Mouse (Mus musculus) limb, embryonic 14.5 days (tissue): ENCODE measurements around the gene Ctdnep1. TPM values are rescaled to one million over a fixed set of nuclear protein-coding genes. Genes with fewer than 3 reads are reported as not detected.
A peak's percentile ranks its signal among the peaks of the same experiment; 100 is the strongest.

Experiments used
- ATAC-seq: fragments of 200-750 bp; cut with Nextera tagmentation; 2 replicates; pipeline ENCODE4 v1.8.0; 2017; ENCODE audit warnings: low read depth, moderate number of reproducible peaks, moderate TSS enrichment; ENCODE audit not compliant: low FRiP score
- DNase-seq: peaks from one replicate; pipeline ENCODE4 v3.0.0-alpha.2; 2015; ENCODE audit warnings: low spot score
- H3K27ac ChIP-seq: fragments of 300-500 bp; sonication (generic); replicated peaks from 2 replicates; pipeline ENCODE4 v1.5.1; 2014; ENCODE audit warnings: low read depth, mild to moderate bottlenecking, low read length, moderate library complexity, mixed read lengths
- H3K27me3 ChIP-seq: fragments of 300-500 bp; sonication (generic); 2 replicates; pipeline ENCODE4 v1.6.1; 2014; ENCODE audit warnings: low read length, mixed read lengths; ENCODE audit not compliant: control insufficient read depth, insufficient read depth
- H3K36me3 ChIP-seq: fragments of 300-500 bp; sonication (generic); 2 replicates; pipeline ENCODE4 v1.6.1; 2014; ENCODE audit warnings: mild to moderate bottlenecking, low read length, moderate library complexity, mixed read lengths; ENCODE audit not compliant: control insufficient read depth, insufficient read depth
- H3K4me1 ChIP-seq: fragments of 300-500 bp; sonication (generic); 2 replicates; pipeline ENCODE4 v1.6.1; 2014; ENCODE audit warnings: antibody characterized with exemption, low read length, mixed read lengths; ENCODE audit not compliant: control insufficient read depth, insufficient read depth
- H3K4me2 ChIP-seq: fragments of 300-500 bp; sonication (generic); replicated peaks from 2 replicates; pipeline ENCODE4 v1.6.1; 2014; ENCODE audit warnings: low read depth, mild to moderate bottlenecking, low read length, moderate library complexity; ENCODE audit not compliant: severe bottlenecking
- H3K4me3 ChIP-seq: fragments of 300-500 bp; sonication (generic); replicated peaks from 2 replicates; pipeline ENCODE4 v1.5.1; 2014; ENCODE audit warnings: low read length
- H3K9ac ChIP-seq: fragments of 300-500 bp; sonication (generic); 2 replicates; pipeline ENCODE4 v1.6.1; 2014; ENCODE audit warnings: mild to moderate bottlenecking, low read depth, low read length, moderate library complexity; ENCODE audit not compliant: severe bottlenecking
- H3K9me3 ChIP-seq: fragments of 300-500 bp; sonication (generic); 2 replicates; pipeline ENCODE4 v1.6.1; 2016; ENCODE audit warnings: low read length; ENCODE audit not compliant: control insufficient read depth
- POLR2A ChIP-seq: fragments of 200-500 bp; IDR thresholded peaks from 2 replicates; pipeline ENCODE4 v1.8.0; 2012; ENCODE audit warnings: inconsistent platforms, mild to moderate bottlenecking, moderate library complexity, borderline replicate concordance; ENCODE audit not compliant: insufficient read depth, insufficient read length; ENCODE audit errors: extremely low read depth
- WGBS: fragments of 180-500 bp; shearing (Covaris S2); extraction: QIAGEN DNeasy Blood & Tissue Kit; methylation state at CpG from one replicate; pipeline ENCODE4 v1.1.7; 2014; 5-methylcytosine and 5-hydroxymethylcytosine counted together
- polyA plus RNA-seq, 2 experiments: library from polyadenylated mRNA; depleted of rRNA in 1 of 2; stranded (reverse) in 1 of 2; unstranded in 1 of 2; fragments of >200 nt; fragmentation: Nextera tagmentation in 1 of 2; extraction: Ambion mirVana in 1 of 2; gene quantifications; 2 replicates each; pipeline versions ENCODE4 v1.2.1 to v1.2.3; 2012 to 2014

The Ctdnep1 gene
- polyA plus RNA-seq, 2 experiments, result 38.3 to 117 TPM

DNA sequence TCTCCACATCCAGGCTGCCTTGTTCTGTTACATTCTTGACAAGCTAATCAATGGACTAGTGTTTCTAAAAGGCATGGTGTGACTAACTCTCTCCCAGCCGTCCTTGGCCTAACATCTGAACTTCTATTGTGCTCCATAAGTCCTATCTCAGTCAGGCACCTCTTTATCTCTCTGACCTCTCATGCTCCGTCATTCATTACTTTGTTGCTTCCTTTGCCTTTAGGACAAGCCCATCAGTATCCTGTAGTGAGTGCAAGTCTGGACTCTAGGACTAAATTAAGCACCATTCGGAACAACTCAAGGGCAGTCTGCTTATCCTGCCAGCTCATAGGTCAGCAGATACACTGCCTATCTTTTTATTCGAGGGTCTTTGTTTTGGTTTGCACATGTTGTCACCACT lies 4.7 kb upstream of the Ctdnep1 start:
- Histone ChIP-seq H3K27ac (no peak overlapping the region), H3K4me1 (peaks cover 6% of the 10 kb centered on the region), H3K4me3 (no peak overlapping the region), H3K9ac (no peak overlapping the region), H3K4me2 (no peak overlapping the region), H3K27me3 (no peaks in the 10 kb centered on the region), H3K9me3 (no peaks in the 10 kb centered on the region), H3K36me3 (peaks cover 61% of the 10 kb centered on the region)
- TF ChIP-seq POLR2A, result no peak
- ATAC-seq, result no peak
- no peak for DNase-seq
- WGBS, result 93% methylated on average over 4 of the region's 4 CpGs

- Histone ChIP-seq H3K36me3 (peaks cover 37% of the 10 kb centered on the region), H3K9me3 (no peaks in the 10 kb centered on the region), H3K4me2 (peak overlapping the region; percentile 88), H3K9ac (peak overlapping the region; percentile 96), H3K27ac (peak overlapping the region; percentile 97), H3K4me3 (peak overlapping the region; percentile 99), H3K4me1 (peaks cover 19% of the 10 kb centered on the region), H3K27me3 (no peaks in the 10 kb centered on the region)
- ATAC-seq (no peak), DNase-seq (no peak)
- 3% methylated on average over 16 of the region's 16 CpGs for WGBS
- no peak for TF ChIP-seq POLR2A
Observed at GRCm38 (mm10) chr11:69979827-69980195, 1.1 kb upstream of the Ctdnep1 start.

GRCm38 (mm10) chr11:69980196-69981140 lies 488 bp upstream of the Ctdnep1 start:
- peak overlapping the region; percentile 96 for H3K9ac ChIP-seq
- H3K9me3 ChIP-seq, result no peaks in the 10 kb centered on the region
- peaks cover 19% of the 10 kb centered on the region for H3K4me1 ChIP-seq
- H3K36me3 ChIP-seq, result peaks cover 38% of the 10 kb centered on the region
- ATAC-seq, result peak; percentile 96
- TF ChIP-seq POLR2A, result peak; percentile 90; the same call in 1 of the 2 replicates
- no peaks in the 10 kb centered on the region for H3K27me3 ChIP-seq
- peak overlapping the region; percentile 88 for H3K4me2 ChIP-seq
- H3K27ac ChIP-seq, result peak overlapping the region; percentile 97
- under 1% methylated on average over 37 of the region's 60 CpGs for WGBS
- peak; percentile 97 for DNase-seq
- H3K4me3 ChIP-seq, result peak overlapping the region; percentile 99

GRCm38 (mm10) chr11:69982225-69982624 lies 1.3 kb downstream of the Ctdnep1 start, which contains the start of gene Elp5:
Gene Elp5, minus strand, starts transcription at chr11:69982517.
- no peak for DNase-seq
- peak within 1 kb of the TSS; percentile 99 for H3K4me3 ChIP-seq
- ATAC-seq, result no peak
- H3K4me2 ChIP-seq, result peak within 1 kb of the TSS; percentile 88
- peaks cover 19% of the 10 kb centered on the region for H3K4me1 ChIP-seq
- no peak for TF ChIP-seq POLR2A
- H3K36me3 ChIP-seq, result peaks cover 40% of the 10 kb centered on the region
- H3K9me3 ChIP-seq, result no peaks in the 10 kb centered on the region
- no peaks in the 10 kb centered on the region for H3K27me3 ChIP-seq
- H3K27ac ChIP-seq, result peak within 1 kb of the TSS; percentile 97
- peak within 1 kb of the TSS; percentile 96 for H3K9ac ChIP-seq
- 66% methylated on average over 8 of the region's 8 CpGs for WGBS

DNA sequence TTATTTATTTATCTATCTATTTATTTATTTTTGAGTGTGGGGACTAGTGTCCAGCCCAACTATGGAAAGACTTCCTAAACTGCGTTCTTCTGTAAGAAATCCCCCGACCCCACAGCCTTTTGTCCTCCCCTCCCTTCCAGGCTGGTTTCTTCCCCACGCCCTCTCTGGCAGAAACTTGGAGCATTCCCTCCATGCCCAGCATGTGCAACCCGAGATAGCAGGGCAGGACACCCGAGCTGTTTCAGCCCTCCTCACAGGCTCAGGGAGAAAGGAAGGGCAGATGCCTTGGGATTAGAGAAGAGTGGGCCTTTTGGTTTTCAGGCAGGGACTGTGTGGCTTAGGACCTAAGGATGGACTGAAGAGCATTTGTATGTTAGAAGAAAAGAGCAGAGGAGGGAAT lies 1.9 kb downstream of the Ctdnep1 start:
- DNase-seq (no peak), ATAC-seq (no peak)
- WGBS, result 32% methylated on average over 5 of the region's 5 CpGs
- Histone ChIP-seq H3K4me1 (peaks cover 19% of the 10 kb centered on the region), H3K4me3 (peak overlapping the region; percentile 99), H3K4me2 (peak overlapping the region; percentile 88), H3K9ac (peak overlapping the region; percentile 96), H3K27me3 (no peaks in the 10 kb centered on the region), H3K27ac (no peak overlapping the region), H3K36me3 (peaks cover 41% of the 10 kb centered on the region), H3K9me3 (no peaks in the 10 kb centered on the region)
- no peak for TF ChIP-seq POLR2A
